Mouse (Mus musculus) liver, embryonic 14.5 days (tissue): ENCODE results near the gene Hsd17b14. TPM values are rescaled to one million over a fixed set of nuclear protein-coding genes. Genes with fewer than 3 reads are reported as not detected.
A peak's percentile ranks its signal among the peaks of the same experiment; 100 is the strongest.

Experiments
- ATAC-seq: fragments of 200-750 bp; cut with Nextera tagmentation; 2 replicates; pipeline ENCODE4 v1.8.0; 2017; ENCODE audit warnings: moderate number of reproducible peaks, mild to moderate bottlenecking, moderate library complexity; ENCODE audit not compliant: insufficient read depth
- DNase-seq, 3 experiments: peaks; one replicate each; pipeline ENCODE4 v3.0.0-alpha.2; 2012 to 2013; ENCODE audit warnings: low read depth in 3 of 3, low spot score in 3 of 3
- H3K27ac ChIP-seq: fragments of 300-500 bp; sonication (generic); 2 replicates; pipeline ENCODE4 v1.5.1; 2014; ENCODE audit warnings: moderate library complexity, mild to moderate bottlenecking, control low read depth, inconsistent platforms
- H3K27me3 ChIP-seq: fragments of 300-500 bp; sonication (generic); 2 replicates; pipeline ENCODE4 v1.6.1; 2014; ENCODE audit warnings: mild to moderate bottlenecking, low read length, moderate library complexity; ENCODE audit not compliant: control insufficient read depth, insufficient read depth
- H3K36me3 ChIP-seq: fragments of 300-500 bp; sonication (generic); replicated peaks from 2 replicates; pipeline ENCODE4 v1.6.1; 2014; ENCODE audit warnings: low read depth; ENCODE audit not compliant: control insufficient read depth, insufficient read depth
- H3K4me1 ChIP-seq, 2 experiments: fragments of 200-500 bp in 1 of 2; fragments of 300-500 bp in 1 of 2; sonication (generic) in 1 of 2; replicated peaks; 2 replicates each; pipeline ENCODE4 v1.6.1; 2012 to 2014; ENCODE audit warnings: antibody characterized with exemption in 1 of 2, inconsistent platforms in 1 of 2, low read length in 1 of 2; ENCODE audit not compliant: control insufficient read depth in 2 of 2, insufficient read depth in 2 of 2
- H3K4me2 ChIP-seq: fragments of 300-500 bp; sonication (generic); 2 replicates; pipeline ENCODE4 v1.6.1; 2014; ENCODE audit warnings: low read depth, mild to moderate bottlenecking, control low read depth, moderate library complexity
- H3K4me3 ChIP-seq, 2 experiments: fragments of 200-500 bp in 1 of 2; fragments of 300-500 bp in 1 of 2; sonication (generic) in 1 of 2; 2 replicates each; pipeline ENCODE4 v1.5.1; 2012 to 2014; ENCODE audit warnings: low read depth in 2 of 2, low read length in 2 of 2, mild to moderate bottlenecking in 2 of 2, control low read depth in 1 of 2, inconsistent platforms in 1 of 2, moderate library complexity in 1 of 2; ENCODE audit not compliant: insufficient read depth in 1 of 2
- H3K9ac ChIP-seq: fragments of 300-500 bp; sonication (generic); replicated peaks from 2 replicates; pipeline ENCODE4 v1.6.1; 2014; ENCODE audit warnings: mild to moderate bottlenecking, control low read depth, moderate library complexity
- H3K9me3 ChIP-seq: fragments of 300-500 bp; sonication (generic); 2 replicates; pipeline ENCODE4 v1.6.1; 2016; ENCODE audit warnings: low read length, mixed read lengths; ENCODE audit not compliant: control insufficient read depth
- CTCF ChIP-seq: IDR thresholded peaks from 2 replicates; pipeline ENCODE4 v1.5.1; 2016; ENCODE audit warnings: antibody characterized with exemption, low read depth, control low read depth
- EP300 ChIP-seq: IDR thresholded peaks from 2 replicates; pipeline ENCODE4 v1.6.1; 2016; ENCODE audit warnings: antibody characterized with exemption, low read depth
- WGBS: fragments of 180-500 bp; shearing (Covaris S2); extraction: QIAGEN DNeasy Blood & Tissue Kit; methylation state at CpG from one replicate; pipeline ENCODE4 v1.1.7; 2014; ENCODE audit not compliant: insufficient replicate concordance; 5-methylcytosine and 5-hydroxymethylcytosine counted together
- polyA plus RNA-seq, 2 experiments: library from polyadenylated mRNA; depleted of rRNA in 1 of 2; stranded (reverse) in 1 of 2; unstranded in 1 of 2; fragments of >200 nt; fragmentation: Nextera tagmentation in 1 of 2; extraction: Ambion mirVana in 1 of 2; gene quantifications; 2 replicates each; pipeline versions ENCODE4 v1.2.1 to v1.2.3; 2012 to 2014

The Hsd17b14 gene
- polyA plus RNA-seq, 2 experiments = 1.2 to 2.1 TPM

GRCm38 (mm10) chr7:45551512-45551883 is 3.2 kb upstream of the Hsd17b14 start:
- no peak overlapping the region for H3K4me2 ChIP-seq
- no peak overlapping the region for H3K27ac ChIP-seq
- DNase-seq (no peak), ATAC-seq (no peak)
- H3K9ac ChIP-seq = no peak overlapping the region
- no peaks in the 10 kb centered on the region for H3K4me1 ChIP-seq
- TF ChIP-seq CTCF (no peak), EP300 (no peak)
- H3K27me3 ChIP-seq = no peaks in the 10 kb centered on the region
- WGBS = 54% methylated on average over 8 of the region's 8 CpGs
- no peaks in the 10 kb centered on the region for H3K36me3 ChIP-seq
- H3K4me3 ChIP-seq = no peak overlapping the region
- H3K9me3 ChIP-seq = no peaks in the 10 kb centered on the region

DNA sequence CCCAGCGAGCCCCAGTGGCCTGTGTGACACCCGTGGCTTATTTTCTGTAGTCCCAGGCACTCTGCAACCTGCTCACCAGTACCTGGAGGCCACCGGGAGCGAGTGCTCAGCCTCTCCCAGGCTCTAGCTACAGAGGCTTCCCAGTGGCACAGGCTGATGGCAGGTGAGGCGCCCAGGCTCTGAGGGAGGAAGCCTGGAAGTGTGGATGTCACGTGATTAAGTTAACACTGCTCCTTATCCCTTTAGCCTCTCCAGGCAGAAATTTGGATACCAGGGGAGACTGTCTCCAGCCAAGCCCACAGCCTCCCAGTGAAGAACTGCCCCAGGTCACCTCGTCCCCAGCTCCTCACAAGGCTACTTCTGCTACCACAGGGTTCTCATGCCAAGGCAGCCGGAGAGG is 1.2 kb upstream of the Hsd17b14 start:
- no peak overlapping the region for H3K27ac ChIP-seq
- no peaks in the 10 kb centered on the region for H3K9me3 ChIP-seq
- H3K4me3 ChIP-seq = no peak overlapping the region
- TF ChIP-seq CTCF (no peak), EP300 (no peak)
- WGBS = 57% methylated on average over 8 of the region's 8 CpGs
- H3K27me3 ChIP-seq = no peaks in the 10 kb centered on the region
- no peaks in the 10 kb centered on the region for H3K4me1 ChIP-seq
- ATAC-seq = no peak
- no peak overlapping the region for H3K4me2 ChIP-seq
- no peak for DNase-seq
- no peak overlapping the region for H3K9ac ChIP-seq
- no peaks in the 10 kb centered on the region for H3K36me3 ChIP-seq

DNA sequence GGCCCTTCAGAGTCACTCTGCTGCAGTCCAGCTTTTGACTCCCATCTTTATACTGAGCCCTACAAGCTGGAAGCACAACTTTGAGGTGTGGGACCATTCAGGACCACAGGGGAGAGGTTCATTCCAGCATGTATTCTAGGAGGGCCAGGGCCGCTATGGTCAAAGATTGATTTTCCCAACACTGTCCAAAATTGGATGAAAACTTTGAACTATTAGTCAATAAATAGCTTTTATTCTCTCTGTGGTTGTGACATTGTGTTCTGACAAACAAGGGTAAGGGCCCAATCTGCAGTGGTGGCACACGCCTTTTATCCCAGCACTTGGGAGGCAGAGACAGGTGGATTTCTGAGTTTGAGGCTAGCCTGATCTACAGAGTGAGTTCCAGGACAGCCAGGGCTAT is 703 bp upstream of the Hsd17b14 start:
- Histone ChIP-seq H3K4me3 (no peak overlapping the region), H3K9me3 (no peaks in the 10 kb centered on the region), H3K27ac (no peak overlapping the region), H3K4me1 (no peaks in the 10 kb centered on the region), H3K4me2 (no peak overlapping the region), H3K27me3 (no peaks in the 10 kb centered on the region), H3K36me3 (no peaks in the 10 kb centered on the region), H3K9ac (no peak overlapping the region)
- no peak for ATAC-seq
- WGBS = 68% methylated on average over 2 of the region's 2 CpGs
- TF ChIP-seq CTCF = no peak
- no peak for TF ChIP-seq EP300
- DNase-seq = no peak

GRCm38 (mm10) chr7:45555787-45556186 is 1.1 kb downstream of the Hsd17b14 start:
- H3K27me3 ChIP-seq = no peaks in the 10 kb centered on the region
- H3K4me1 ChIP-seq = peaks cover 2 to 4% of the 10 kb centered on the region in 2 experiments; a peak in 2 of 4 replicates
- H3K4me2 ChIP-seq = no peak overlapping the region
- H3K4me3 ChIP-seq = no peak overlapping the region
- DNase-seq (peak in 2 of 3 experiments; percentile 49 to 56), ATAC-seq (no peak; the same call in 1 of the 2 replicates)
- no peak for TF ChIP-seq EP300
- peak; percentile 95 for TF ChIP-seq CTCF
- no peak overlapping the region for H3K27ac ChIP-seq
- no peaks in the 10 kb centered on the region for H3K9me3 ChIP-seq
- H3K36me3 ChIP-seq = no peaks in the 10 kb centered on the region
- 22% methylated on average over 8 of the region's 8 CpGs for WGBS
- H3K9ac ChIP-seq = no peak overlapping the region

DNA sequence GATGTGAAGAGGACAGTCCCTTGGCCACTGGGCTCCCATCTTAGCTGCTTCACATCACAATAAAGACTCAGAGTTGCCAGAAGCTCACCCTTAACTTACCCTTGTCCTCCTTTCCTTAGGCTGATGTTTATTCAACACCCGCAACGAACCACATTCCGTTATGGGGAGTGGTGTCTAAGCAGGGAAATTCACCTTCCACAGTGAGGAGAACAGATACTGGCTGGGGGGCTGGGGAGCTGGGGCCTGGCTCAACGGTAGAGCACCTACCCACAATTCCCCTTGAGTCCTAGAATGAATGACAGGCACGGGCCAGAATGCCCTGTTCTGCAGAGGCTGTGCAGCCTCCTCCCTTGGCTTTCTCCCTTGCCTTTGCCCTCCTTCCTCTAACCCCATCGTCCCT is 4.2 kb downstream of the Hsd17b14 start:
- no peak for ATAC-seq
- Histone ChIP-seq H3K9ac (no peak overlapping the region), H3K36me3 (no peaks in the 10 kb centered on the region), H3K27ac (no peak overlapping the region), H3K27me3 (no peaks in the 10 kb centered on the region), H3K9me3 (no peaks in the 10 kb centered on the region), H3K4me1 (peaks cover 8 to 23% of the 10 kb centered on the region in 2 experiments), H3K4me3 (no peak overlapping the region), H3K4me2 (no peak overlapping the region)
- no peak for DNase-seq
- TF ChIP-seq CTCF (no peak), EP300 (no peak)
- WGBS = 40% methylated on average over 6 of the region's 6 CpGs
